Mouse (Mus musculus): ENCODE data around the gene Dcaf8.

The Dcaf8 gene

GRCm38 (mm10) chr1:172197851-172198250 is 50.0 kb downstream of the Dcaf8 start:
- peak; percentile 0 for DNase-seq

GRCm38 (mm10) chr1:172198316-172198715 is 50.4 kb downstream of the Dcaf8 start:
- no peak for DNase-seq

GRCm38 (mm10) chr1:172198996-172199395 is 51.1 kb downstream of the Dcaf8 start:
- peak; percentile 0 for DNase-seq

GRCm38 (mm10) chr1:172200161-172200560 is 52.3 kb downstream of the Dcaf8 start:
- DNase-seq, result peak; percentile 4

- DNase-seq, result peak; percentile 82
Measured at GRCm38 (mm10) chr1:172200871-172201447, 53.1 kb downstream of the Dcaf8 start.

GRCm38 (mm10) chr1:172201967-172202880 is 54.3 kb downstream of the Dcaf8 start:
- DNase-seq, result peak; percentile 96

GRCm38 (mm10) chr1:172202894-172203522 is 55.1 kb downstream of the Dcaf8 start:
- peak; percentile 95 for DNase-seq

GRCm38 (mm10) chr1:172203566-172203965 is 55.7 kb downstream of the Dcaf8 start:
- DNase-seq, result peak; percentile 41

GRCm38 (mm10) chr1:172204033-172204813 is 56.3 kb downstream of the Dcaf8 start:
- DNase-seq, result peak; percentile 44

GRCm38 (mm10) chr1:172204814-172205740 is 57.2 kb downstream of the Dcaf8 start:
- DNase-seq, result peak; percentile 54

GRCm38 (mm10) chr1:172205741-172206087 is 57.8 kb downstream of the Dcaf8 start:
- DNase-seq, result no peak

GRCm38 (mm10) chr1:172206141-172206917 is 58.4 kb downstream of the Dcaf8 start, which contains the start of gene Pea15a:
Gene Pea15a, minus strand, starts transcription at chr1:172206804.
- peak; percentile 89 for DNase-seq

GRCm38 (mm10) chr1:172207111-172207584 is 59.3 kb downstream of the Dcaf8 start:
- peak; percentile 61 for DNase-seq

- DNase-seq, result no peak
Measured at GRCm38 (mm10) chr1:172212776-172213175, 64.9 kb downstream of the Dcaf8 start.

GRCm38 (mm10) chr1:172213771-172214170 is 65.9 kb downstream of the Dcaf8 start:
- DNase-seq, result peak; percentile 57

- DNase-seq, result no peak
Measured at GRCm38 (mm10) chr1:172214748-172215147, 66.9 kb downstream of the Dcaf8 start.

GRCm38 (mm10) chr1:172217148-172217547 is 69.3 kb downstream of the Dcaf8 start:
- peak; percentile 96 for DNase-seq

GRCm38 (mm10) chr1:172218164-172218910 is 70.5 kb downstream of the Dcaf8 start:
- DNase-seq, result no peak

- DNase-seq, result no peak
Measured at GRCm38 (mm10) chr1:172219451-172220406, 71.8 kb downstream of the Dcaf8 start, which contains the start of gene Casq1. Gene Casq1, minus strand, starts transcription at chr1:172219868.

Data from retina, postnatal 1 day (tissue).